Mouse (Mus musculus) CD4-positive helper T cell, adult 2 months (primary cell): ENCODE results near the gene Stard8.
A peak's percentile ranks its signal among the peaks of the same experiment; 100 is the strongest.
"Not testable (repeated sequence)": the region's sequence is repeated elsewhere in the genome, so short reads cannot be mapped to it uniquely, and the experiment has no call there.

Experiments
- DNase-seq: peaks from one replicate; pipeline ENCODE4 v3.0.0-alpha.2; 2012; ENCODE audit warnings: low read depth, missing footprints, low spot score

The Stard8 gene

GRCm38 (mm10) chrX:99003046-99003445, at the start of gene Stard8:
Gene Stard8, plus strand, starts transcription at chrX:99003248.
- no peak for DNase-seq

- DNase-seq: peak; percentile 23
Observed at GRCm38 (mm10) chrX:98953941-98954340, 49.1 kb upstream of the Stard8 start.

DNA sequence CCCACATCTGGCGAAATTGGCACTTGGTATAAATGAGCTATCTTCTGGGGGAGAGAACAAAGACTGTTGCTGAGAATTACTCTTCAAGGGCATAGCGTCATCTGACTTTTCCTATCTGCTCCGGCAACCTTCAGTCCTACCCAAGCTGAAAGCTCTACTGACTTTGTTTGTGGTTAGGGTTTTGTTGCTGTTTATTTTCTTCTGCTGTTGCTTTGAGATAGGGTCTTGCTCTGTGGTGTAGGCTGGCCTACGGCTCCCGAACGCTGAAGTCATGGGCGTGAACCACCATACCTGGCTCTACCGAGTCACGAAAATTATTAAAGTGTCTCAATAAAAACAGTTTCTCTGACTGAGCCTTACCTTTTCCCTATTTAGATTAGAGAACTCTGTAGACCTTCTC, 44.8 kb upstream of the Stard8 start:
- DNase-seq: no peak

DNA sequence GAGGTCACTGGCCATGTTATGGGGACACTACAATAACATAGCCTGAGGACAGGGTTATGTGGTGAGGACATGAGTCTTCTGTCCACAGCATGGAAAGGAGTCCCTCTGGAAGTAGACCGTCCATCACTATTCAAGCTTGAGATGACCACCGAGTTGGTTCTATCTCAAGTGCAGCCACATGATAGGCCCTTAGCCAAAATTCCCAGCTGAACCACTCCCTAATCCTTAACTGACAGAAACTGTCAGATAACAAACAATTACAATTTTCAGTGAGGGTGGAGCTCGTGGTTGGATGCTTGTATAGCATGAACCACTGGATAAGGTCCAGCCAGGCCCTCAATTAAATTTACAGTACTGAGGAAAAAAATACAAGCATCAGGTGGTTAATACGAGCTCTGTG, 44.0 kb upstream of the Stard8 start:
- no peak for DNase-seq

DNA sequence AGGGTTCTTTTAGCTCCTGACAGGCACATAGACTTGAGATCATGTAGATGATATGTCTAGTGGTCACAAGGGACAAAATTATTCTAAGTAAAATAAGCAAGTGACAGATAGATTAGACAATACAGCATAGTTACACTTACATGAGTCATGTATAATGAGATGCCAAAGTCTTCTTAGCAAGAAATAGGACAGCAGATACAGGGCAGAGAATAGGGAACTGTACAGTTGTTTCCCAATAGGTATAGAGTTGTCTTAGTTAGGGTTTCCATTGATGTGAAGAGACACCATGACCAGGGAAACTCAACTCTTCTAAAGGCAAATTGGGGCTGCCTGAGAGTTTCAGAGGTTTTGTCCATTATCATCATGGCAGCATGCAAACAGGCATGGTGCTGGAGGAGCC, 39.3 kb upstream of the Stard8 start:
- no peak for DNase-seq

GRCm38 (mm10) chrX:98964513-98964912, 38.5 kb upstream of the Stard8 start:
- no peak for DNase-seq

- not testable (repeated sequence) for DNase-seq
Observed at GRCm38 (mm10) chrX:98986611-98987010, 16.4 kb upstream of the Stard8 start.

- peak; percentile 4 for DNase-seq
Observed at GRCm38 (mm10) chrX:98989574-98989973, 13.5 kb upstream of the Stard8 start.

DNA sequence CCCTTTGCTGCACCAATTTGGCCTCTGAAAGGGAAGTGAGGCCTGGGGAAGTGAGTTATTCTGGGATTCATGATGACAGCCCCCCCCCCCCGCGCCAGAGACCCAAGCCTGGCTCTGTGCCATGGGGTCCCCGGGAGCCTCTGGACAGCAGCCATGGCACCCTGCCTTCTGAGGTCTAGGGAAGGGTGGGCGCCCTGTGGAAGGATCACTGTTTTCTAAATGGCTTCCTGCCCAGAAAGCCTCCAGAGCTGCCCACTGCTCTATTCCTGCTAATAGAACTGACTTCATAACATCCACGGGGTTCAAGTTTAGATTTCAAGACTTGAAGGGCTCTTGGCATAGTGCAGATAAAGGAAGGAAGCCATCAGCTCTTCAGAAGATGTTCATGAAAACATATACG, 983 bp upstream of the Stard8 start:
- no peak for DNase-seq

GRCm38 (mm10) chrX:99010581-99010980, 7.5 kb downstream of the Stard8 start:
- DNase-seq: no peak

- DNase-seq: no peak
Observed at GRCm38 (mm10) chrX:99011281-99011680, 8.2 kb downstream of the Stard8 start.

DNA sequence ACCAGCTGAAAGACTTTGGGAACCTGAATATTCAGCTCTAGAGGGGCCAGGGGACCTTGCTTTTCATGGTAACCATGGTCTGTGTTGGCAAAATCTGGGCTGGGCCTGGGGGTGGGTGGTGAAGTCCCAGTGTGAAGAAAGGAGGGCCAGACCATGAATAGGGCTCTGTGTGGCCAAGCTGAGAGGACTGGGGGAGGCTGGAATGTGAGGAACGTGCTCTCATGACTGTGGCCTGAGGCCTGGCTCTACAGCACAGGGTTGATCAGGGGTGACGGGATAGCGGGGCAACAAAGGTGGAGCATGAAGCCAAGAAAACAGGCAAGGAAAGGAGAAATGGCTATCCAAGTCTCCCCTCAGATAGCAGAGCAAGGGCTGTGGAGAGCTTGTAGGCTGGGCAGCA, 9.4 kb downstream of the Stard8 start:
- no peak for DNase-seq

DNA sequence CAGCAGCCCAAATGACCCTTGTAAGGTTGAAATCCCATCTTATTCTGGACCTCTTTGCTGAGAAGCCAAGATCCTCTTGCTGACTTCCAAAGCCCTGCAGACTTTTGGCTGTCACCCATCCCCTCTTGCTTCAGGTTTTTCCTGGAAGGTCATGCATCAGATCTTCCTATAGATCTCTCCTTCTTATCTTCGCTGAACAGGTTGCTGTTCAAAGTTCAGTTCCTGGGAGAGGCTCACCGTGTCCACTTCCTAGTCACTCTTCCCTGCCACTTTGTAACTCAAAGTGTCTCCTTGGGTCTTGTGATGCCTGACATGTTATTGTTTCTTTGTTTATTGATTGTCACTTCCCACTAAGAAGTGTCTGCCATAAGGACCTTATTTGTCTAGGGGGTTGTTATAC, 12.7 kb downstream of the Stard8 start:
- no peak for DNase-seq

DNA sequence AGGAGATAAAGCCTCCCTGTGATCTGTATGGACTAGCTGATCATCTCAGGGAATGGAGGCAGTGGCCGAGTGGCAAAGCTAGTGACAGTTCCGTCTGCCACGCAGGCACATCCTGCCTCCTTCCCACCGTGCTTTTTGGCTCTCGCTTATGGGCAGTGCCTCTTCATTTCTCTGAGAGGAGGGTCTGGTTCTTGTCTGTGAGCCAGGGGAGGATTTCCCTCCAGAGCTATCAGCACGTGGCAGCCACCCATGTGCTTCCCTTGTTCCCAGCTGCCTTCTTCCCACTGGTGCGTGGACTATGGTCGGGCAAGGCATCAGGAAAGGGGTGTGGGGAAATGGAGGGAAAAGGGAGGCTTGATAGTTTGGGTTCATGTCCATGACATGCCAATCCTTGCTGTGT, 13.9 kb downstream of the Stard8 start:
- DNase-seq: no peak

DNA sequence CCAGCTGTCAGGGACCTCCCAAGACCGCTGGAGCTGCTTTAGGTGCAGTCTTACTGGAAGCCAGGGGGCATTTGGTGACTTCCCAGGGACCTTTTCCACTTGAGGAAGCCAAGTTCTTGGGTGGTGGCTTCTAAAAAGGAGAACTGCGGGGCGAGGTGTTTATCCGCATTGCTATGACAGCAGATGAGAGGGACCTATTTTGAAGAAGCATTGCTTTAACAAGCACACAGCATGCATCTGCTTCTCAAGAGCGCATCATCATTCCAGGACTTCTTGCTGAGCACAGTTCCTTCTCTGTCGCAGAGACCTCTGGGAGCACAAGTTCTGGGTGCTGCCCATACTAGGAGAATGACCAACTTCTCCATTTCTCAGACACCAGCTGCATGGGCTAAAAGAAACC, 14.8 kb downstream of the Stard8 start:
- DNase-seq: peak; percentile 0

GRCm38 (mm10) chrX:99019303-99019702, 16.3 kb downstream of the Stard8 start:
- DNase-seq: no peak

DNA sequence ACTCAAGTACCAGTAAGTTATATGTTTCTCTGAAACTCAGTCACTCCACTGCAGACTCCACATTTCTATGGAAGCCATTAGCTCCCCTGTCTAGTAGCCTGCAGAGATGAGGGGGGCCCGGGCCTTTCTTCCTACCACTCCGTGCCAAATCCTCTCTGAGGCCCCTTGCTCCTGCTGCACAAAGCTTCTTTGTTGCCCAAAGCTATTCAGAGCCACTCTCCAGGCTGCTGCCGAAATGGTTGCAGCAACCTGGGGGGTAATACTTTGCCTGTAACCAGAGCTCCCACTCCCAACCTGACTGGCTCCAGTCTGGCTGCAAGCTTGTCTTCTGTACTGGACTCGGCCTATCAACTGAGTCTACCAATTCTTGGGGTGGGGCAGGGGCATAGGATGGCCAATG, 17.2 kb downstream of the Stard8 start:
- no peak for DNase-seq

- no peak for DNase-seq
Observed at GRCm38 (mm10) chrX:99021593-99021992, 18.5 kb downstream of the Stard8 start.

DNA sequence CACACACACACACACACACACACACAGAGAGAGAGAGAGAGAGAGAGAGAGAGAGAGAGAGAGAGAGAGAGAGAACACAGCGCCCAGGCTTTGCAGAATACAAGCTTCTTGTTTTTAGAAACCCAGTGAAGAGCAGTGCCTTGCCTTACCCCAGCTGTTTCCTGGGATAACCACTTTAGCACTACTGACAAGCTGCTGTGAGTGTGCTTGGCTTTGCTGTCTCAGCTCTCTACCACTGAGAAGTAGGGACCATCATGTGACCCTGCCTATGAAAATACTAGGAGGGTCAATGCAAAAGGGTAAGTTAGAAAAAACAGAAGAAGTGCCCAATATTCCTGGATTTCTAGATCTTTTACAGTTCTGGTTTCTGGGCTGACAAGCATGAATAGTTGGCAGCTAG, 20.9 kb downstream of the Stard8 start:
- no peak for DNase-seq

DNA sequence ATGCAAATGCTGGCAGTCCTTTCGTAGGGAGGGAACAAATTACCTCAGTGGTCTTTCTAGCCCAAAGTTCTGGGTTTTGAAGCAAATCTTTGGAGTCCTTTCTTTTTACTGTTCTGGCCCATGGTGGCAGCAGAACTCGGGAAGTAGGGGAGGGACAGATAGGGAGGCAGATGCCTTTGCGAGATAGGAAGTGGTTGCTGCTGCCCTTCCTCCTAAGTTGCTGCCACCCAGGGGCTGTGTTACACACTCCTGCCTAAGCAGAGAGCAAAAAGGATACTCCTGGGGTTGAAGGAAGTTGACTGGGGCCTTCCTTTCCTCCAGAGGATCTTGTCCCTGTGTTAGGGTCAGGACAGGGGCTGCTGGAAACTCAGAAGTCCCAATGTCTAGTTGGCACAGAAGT, 32.4 kb downstream of the Stard8 start:
- DNase-seq: no peak

DNA sequence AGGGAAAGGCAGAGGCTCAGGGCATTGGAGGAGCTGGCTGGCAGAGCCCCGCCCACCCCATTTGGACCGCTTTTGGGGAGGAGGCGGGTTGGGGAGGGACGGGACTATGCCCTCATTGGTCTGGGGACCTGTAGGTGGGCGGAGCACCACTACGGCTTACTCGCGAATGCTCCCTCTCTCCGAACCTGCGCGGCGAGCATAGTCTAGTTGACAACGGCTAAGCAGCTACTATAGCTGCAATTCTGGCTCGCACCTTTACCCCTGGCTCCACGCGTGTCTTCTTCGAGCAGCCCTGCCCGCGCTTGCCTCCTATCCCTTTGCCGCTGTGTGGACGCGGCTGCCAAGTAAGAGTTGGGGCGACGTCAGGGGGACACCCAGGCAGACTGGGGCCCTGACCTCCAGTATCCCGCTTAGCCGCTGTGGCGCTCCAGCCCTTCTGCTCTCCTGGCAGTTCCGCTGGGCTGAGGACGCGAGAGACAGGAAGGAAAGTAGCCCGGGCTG, 39.5 kb downstream of the Stard8 start:
- peak; percentile 54 for DNase-seq

DNA sequence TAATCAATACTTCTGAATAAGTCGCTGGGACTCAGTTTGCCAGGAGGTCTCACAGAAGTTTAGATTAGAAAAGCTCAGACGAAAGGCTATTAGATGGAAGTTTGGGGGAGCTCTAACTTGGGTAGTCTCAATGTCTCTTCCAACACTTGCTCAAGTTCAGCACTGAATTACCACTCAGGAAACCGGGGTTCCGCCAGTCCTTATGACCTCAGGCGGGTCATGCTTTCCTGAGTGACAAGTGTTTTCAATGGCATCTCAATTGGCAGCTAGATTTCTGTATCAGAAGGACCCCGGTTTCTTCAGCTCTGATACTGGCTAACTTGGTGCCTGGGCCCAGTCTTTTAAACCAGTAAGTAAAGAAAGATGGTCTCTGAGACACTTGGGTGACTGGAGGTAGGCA, 40.2 kb downstream of the Stard8 start:
- no peak for DNase-seq

DNA sequence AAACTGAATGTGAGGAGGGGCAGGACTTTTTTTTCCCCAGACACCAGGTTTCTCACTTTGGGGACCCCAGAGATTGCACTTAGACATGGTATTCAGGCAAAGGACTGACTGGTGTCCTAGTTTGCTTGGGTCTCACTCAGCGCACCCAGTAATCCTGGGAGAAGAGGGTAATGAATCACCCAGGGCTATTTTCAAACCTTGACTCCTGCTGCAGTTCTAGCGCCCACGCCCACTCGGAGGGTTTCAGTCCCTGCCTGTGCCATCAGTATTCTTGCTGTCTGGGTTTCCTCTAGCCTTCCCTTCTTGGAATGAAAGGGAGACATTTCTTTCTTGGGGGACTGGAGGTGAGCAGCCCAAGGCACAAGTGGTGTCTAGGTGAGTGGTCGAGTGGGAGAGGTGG, 40.7 kb downstream of the Stard8 start:
- DNase-seq: no peak

DNA sequence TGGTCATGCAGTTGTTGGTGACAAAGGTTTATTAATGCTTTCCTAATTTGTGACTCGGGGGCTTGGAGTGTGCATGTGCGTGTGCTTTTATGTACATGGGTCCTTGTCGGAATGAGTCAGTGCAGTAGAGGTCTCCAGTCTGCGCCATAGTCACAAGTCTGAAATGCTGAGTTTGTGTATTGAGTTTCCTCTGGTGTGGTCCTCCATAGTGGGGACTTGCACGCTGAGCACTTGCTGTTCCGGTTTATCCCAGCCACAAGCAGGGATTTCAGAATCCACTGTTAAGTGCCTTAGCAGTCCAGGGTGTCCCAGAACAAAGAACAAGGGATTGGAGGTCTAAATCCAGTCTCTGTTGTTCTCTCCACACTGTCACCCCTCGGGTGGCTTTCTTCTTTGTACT, 42.3 kb downstream of the Stard8 start:
- DNase-seq: no peak
